Mouse (Mus musculus) liver, embryonic 15.5 days (tissue): ENCODE data around the gene Diras2. TPM values are rescaled to one million over a fixed set of nuclear protein-coding genes. Genes with fewer than 3 reads are reported as not detected.

Experiments
- ATAC-seq: fragments of 200-750 bp; cut with Nextera tagmentation; 2 replicates; pipeline ENCODE4 v1.8.0; 2017; ENCODE audit warnings: moderate number of reproducible peaks, mild to moderate bottlenecking, moderate library complexity; ENCODE audit not compliant: insufficient read depth
- H3K27ac ChIP-seq: fragments of 300-500 bp; sonication (generic); replicated peaks from 2 replicates; pipeline ENCODE4 v1.5.1; 2015; ENCODE audit warnings: mild to moderate bottlenecking, inconsistent platforms
- H3K27me3 ChIP-seq: fragments of 300-500 bp; sonication (generic); 2 replicates; pipeline ENCODE4 v1.6.1; 2015; ENCODE audit warnings: mild to moderate bottlenecking, inconsistent platforms
- H3K36me3 ChIP-seq: fragments of 300-500 bp; sonication (generic); replicated peaks from 2 replicates; pipeline ENCODE4 v1.6.1; 2015; ENCODE audit warnings: moderate library complexity, mild to moderate bottlenecking, inconsistent platforms
- H3K4me1 ChIP-seq: fragments of 300-500 bp; sonication (generic); replicated peaks from 2 replicates; pipeline ENCODE4 v1.6.1; 2015; ENCODE audit warnings: inconsistent platforms
- H3K4me2 ChIP-seq: fragments of 300-500 bp; sonication (generic); 2 replicates; pipeline ENCODE4 v1.6.1; 2015; ENCODE audit warnings: moderate library complexity, mild to moderate bottlenecking, inconsistent platforms
- H3K4me3 ChIP-seq: fragments of 300-500 bp; sonication (generic); replicated peaks from 2 replicates; pipeline ENCODE4 v1.5.1; 2015; ENCODE audit warnings: mild to moderate bottlenecking, inconsistent platforms
- H3K9ac ChIP-seq: fragments of 300-500 bp; sonication (generic); 2 replicates; pipeline ENCODE4 v1.6.1; 2015; ENCODE audit warnings: moderate library complexity, mild to moderate bottlenecking, inconsistent platforms
- H3K9me3 ChIP-seq: fragments of 300-500 bp; sonication (generic); replicated peaks from 2 replicates; pipeline ENCODE4 v1.6.1; 2016; ENCODE audit warnings: inconsistent platforms
- WGBS: fragments of 180-500 bp; shearing (Covaris S2); methylation state at CpG from one replicate; pipeline ENCODE4 v1.1.7; 2015; ENCODE audit warnings: mixed read lengths; ENCODE audit not compliant: insufficient replicate concordance; 5-methylcytosine and 5-hydroxymethylcytosine counted together
- polyA plus RNA-seq: library from polyadenylated mRNA; unstranded; fragments of >200 nt; fragmentation: Nextera tagmentation; extraction: Ambion mirVana; gene quantifications from 2 replicates; pipeline ENCODE4 v1.2.1, GENCODE M21; 2015

Diras2 gene
- polyA plus RNA-seq, 1 experiment from 2014 or later: 0.05 TPM

DNA sequence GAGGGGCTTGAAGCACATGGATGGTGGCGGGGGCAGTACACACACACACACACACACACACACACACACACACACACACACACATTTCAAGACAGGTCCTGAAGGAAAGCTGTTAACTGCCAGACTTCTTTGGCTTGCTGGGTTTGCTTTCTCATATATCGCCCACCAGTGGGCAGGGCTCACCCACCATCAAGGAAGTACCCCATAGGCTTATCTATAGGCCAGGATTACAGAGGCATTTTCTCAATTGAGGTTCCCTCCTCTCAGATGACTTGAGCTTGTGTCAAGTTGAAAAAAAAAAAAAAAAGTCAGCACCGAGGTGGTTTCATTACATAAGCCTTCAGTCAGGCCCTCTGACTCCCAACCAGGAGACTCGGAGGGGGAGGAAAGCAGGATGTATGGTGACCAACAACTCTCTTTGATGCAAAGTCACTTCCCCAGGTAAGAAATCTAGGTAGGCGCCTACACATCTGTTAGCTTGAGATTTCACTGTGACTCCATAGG, 19.7 kb upstream of the Diras2 start:
- no peak for ATAC-seq
- H3K27ac ChIP-seq: no peak overlapping the region
- 26% methylated on average over 5 of the region's 5 CpGs for WGBS

DNA sequence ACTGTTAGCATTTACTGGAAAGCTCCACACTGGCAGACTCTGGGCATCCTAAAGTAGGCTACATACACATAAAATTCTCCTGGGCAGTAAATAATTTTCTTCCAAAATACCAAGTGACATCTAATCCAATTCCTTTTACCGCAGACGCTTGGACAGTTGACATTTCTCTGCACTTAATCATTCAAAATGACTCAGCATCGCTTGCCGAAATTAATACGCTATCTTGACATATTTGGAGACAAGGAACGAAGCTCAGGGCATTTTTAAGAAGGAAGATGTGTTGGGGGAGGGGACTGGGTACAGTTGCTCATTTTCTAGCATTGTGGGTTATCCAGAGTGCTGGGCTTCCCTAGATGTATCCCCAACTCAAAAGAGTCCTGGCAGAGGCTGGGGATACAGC, 15.2 kb upstream of the Diras2 start:
- no peak for ATAC-seq
- Histone ChIP-seq H3K4me3 (no peak overlapping the region), H3K36me3 (no peaks in the 10 kb centered on the region), H3K4me1 (no peaks in the 10 kb centered on the region), H3K27ac (no peak overlapping the region), H3K4me2 (no peak overlapping the region), H3K9me3 (no peaks in the 10 kb centered on the region), H3K27me3 (no peaks in the 10 kb centered on the region), H3K9ac (no peak overlapping the region)
- 35% methylated on average over 6 of the region's 6 CpGs for WGBS

More for the DNA sequence above, 19.7 kb upstream of the Diras2 start:
- H3K36me3 ChIP-seq: no peaks in the 10 kb centered on the region
- no peak overlapping the region for H3K4me2 ChIP-seq
- H3K4me1 ChIP-seq: no peaks in the 10 kb centered on the region
- no peaks in the 10 kb centered on the region for H3K27me3 ChIP-seq
- H3K9ac ChIP-seq: no peak overlapping the region
- H3K4me3 ChIP-seq: no peak overlapping the region
- H3K9me3 ChIP-seq: no peaks in the 10 kb centered on the region

DNA sequence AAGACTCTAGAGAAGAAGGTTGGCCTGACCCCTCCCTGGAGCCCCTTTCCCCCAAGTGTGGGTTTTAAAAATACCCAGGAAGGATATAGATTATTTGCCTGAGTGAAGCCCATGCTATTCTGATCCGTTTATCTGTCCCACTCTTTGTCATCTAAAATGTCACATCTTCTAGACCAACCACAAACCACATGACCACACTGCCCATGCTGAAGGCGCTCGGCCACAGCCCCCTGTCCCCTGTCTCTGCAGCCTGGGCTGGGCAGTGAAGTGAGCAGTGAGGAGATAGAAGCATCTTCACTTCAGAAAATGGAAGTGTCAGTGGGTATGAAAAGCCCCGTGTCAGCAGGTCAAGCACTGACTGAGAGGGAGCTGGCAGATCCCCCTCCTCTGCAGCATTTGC, 11.6 kb upstream of the Diras2 start:
- Histone ChIP-seq H3K4me1 (no peaks in the 10 kb centered on the region), H3K36me3 (no peaks in the 10 kb centered on the region), H3K9me3 (no peaks in the 10 kb centered on the region), H3K4me3 (no peak overlapping the region), H3K9ac (no peak overlapping the region), H3K27me3 (no peaks in the 10 kb centered on the region), H3K27ac (no peak overlapping the region), H3K4me2 (no peak overlapping the region)
- WGBS: 26% methylated on average over 4 of the region's 4 CpGs
- no peak for ATAC-seq

DNA sequence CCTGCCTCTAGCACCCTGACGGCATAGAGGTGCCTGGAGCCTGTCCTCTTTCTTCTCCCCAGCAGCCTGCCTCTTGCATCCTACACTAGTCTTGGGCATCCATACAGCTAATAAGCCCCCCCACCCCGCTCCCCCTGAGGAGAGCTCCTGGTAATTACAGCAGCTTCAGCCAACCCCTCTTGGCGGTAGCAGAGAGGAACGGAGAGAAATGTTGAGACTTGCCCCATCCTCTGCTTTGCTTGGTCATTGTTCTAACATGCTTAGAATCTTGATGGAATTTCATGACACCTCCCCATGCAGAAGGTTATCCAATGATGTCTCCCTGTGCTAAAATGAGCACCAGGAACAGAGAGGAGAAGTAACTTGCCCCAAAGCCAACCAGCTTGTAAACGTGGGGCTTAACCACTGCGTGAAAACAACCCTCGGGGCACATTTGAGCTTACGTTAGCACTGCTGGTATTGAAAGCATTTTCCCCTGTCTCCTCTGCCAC, 11.0 kb upstream of the Diras2 start:
- ATAC-seq: no peak
- no peak overlapping the region for H3K4me2 ChIP-seq
- no peaks in the 10 kb centered on the region for H3K4me1 ChIP-seq
- H3K36me3 ChIP-seq: no peaks in the 10 kb centered on the region
- no peak overlapping the region for H3K4me3 ChIP-seq
- no peak overlapping the region for H3K9ac ChIP-seq
- 42% methylated on average over 8 of the region's 8 CpGs for WGBS
- H3K9me3 ChIP-seq: no peaks in the 10 kb centered on the region
- no peaks in the 10 kb centered on the region for H3K27me3 ChIP-seq
- H3K27ac ChIP-seq: no peak overlapping the region

DNA sequence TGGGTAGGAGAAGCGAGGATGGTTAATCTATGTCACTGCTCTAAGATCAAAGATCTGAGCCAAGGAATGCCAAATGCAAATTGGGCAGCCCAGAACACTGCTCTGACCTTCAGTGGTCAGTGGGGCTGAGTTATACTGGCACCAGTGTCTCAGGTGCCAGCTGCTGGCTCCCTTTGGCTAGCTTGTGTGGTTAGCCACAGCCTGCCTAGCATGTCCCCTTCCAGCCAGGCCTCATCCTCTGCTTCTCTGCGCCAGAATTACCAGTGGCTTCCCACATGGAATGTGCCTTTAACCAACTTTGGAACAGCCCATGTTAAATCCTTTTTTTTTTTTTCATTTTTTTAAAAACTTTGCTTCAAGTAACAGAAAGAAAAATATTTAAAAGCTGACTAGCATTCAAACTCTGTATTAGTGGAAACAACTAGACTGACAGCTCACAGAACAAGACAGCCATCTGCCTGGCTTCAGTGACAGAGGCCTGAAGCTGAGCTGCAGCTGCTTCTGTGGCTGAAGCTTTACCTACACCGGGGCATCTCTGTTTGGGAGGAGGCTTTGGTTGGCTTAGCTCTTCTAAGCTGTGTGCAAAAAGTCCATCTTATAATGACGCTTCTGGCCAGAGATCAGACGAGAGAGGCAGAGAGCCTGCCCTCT, 10.4 kb upstream of the Diras2 start:
- Histone ChIP-seq H3K9ac (no peak overlapping the region), H3K4me3 (no peak overlapping the region), H3K9me3 (no peaks in the 10 kb centered on the region), H3K36me3 (no peaks in the 10 kb centered on the region), H3K4me2 (no peak overlapping the region), H3K4me1 (no peaks in the 10 kb centered on the region), H3K27me3 (no peaks in the 10 kb centered on the region), H3K27ac (no peak overlapping the region)
- 56% methylated on average over 5 of the region's 5 CpGs for whole genome bisulfite sequencing
- no peak for ATAC-seq

DNA sequence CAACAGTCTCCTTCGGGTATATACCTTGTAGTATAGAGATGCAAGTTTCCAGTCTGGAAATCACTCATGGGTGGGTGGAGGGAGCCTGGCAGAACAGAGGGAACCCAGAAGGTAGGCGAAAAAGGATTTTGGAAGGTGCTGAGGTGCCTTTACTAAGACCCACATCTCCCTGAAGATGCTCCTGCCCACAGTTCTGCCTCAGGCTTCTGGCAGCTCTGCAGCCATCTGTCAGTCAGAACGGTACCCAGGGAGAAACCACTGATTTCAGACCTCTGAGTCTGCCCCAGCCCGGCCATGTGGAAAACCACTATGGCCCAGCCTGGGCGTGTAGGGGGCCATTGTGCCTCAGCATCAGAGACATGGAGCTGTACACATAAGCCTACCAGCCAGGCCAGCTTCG, 8.4 kb upstream of the Diras2 start:
- no peak overlapping the region for H3K4me3 ChIP-seq
- no peaks in the 10 kb centered on the region for H3K9me3 ChIP-seq
- H3K4me1 ChIP-seq: no peaks in the 10 kb centered on the region
- no peaks in the 10 kb centered on the region for H3K36me3 ChIP-seq
- H3K9ac ChIP-seq: no peak overlapping the region
- WGBS: 63% methylated on average over 6 of the region's 6 CpGs
- no peak overlapping the region for H3K4me2 ChIP-seq
- H3K27ac ChIP-seq: no peak overlapping the region
- ATAC-seq: no peak
- H3K27me3 ChIP-seq: no peaks in the 10 kb centered on the region

DNA sequence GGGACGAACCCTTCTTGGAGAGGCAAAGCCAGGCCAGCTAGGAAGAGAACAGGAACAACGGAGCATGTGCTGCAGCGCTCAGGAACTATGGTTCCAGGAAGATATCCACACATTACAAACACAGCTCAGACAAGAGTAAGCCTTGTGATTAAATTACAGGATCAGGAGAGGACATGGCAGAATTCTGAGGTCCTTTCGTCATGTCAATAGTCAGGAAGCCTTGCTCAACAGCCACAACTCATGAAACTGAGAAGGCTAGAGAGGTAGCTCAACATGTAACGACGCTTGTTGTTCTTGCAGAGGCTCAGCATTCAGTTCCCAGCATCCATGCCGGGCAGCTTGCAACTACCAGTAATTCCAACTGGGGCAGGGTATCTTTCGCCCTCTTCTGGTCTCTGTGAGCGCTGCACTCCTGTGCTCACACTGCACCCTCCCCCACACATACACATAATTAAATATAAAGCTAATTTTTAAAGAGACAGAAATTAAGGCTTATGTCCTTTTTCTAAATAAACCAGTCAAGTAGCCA, 7.6 kb upstream of the Diras2 start:
- no peak overlapping the region for H3K27ac ChIP-seq

DNA sequence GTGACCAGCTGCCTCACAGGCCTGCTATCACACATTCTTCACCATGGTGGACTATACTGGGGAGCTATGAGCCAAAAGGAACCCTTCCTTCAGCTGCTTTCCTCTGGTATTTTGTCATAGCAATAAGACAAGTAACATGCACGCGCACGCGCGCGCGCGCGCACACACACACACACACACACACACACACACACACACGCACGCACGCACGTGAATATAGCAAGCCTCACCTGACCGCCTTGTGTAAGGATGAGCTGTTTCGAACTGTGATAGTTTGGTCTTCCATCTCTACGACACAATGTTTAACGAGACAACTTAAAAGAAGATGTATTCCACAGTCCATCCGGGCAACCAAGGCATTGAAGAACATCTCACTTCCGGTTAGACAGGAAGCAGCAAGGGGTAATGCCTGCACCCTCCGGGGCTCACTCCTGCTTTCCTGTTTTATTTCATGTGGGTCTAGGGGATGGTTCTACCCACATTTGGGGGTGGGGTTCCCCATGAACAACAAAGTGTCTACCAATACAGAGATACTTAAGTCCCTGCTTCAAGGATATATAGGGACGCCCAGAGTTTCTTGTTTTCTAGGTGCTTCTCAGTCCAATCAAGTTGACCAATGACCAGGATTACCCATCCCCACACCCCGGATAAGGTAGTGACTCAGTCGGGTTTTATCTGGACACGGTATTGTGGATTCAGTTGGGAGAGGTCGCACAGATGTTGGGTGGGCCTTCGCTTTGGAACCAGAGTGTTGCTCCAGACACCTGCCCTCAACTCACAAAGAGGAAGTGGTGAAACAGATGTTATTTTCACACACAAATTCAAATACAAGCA, 6.9 kb upstream of the Diras2 start:
- ATAC-seq: no peak
- 72% methylated on average over 26 of the region's 26 CpGs for WGBS

More for the DNA sequence above, 7.6 kb upstream of the Diras2 start:
- no peaks in the 10 kb centered on the region for H3K4me1 ChIP-seq
- H3K4me2 ChIP-seq: no peak overlapping the region
- 61% methylated on average over 9 of the region's 9 CpGs for WGBS
- no peaks in the 10 kb centered on the region for H3K9me3 ChIP-seq
- no peak for ATAC-seq
- H3K9ac ChIP-seq: no peak overlapping the region
- H3K4me3 ChIP-seq: no peak overlapping the region
- no peaks in the 10 kb centered on the region for H3K36me3 ChIP-seq
- no peaks in the 10 kb centered on the region for H3K27me3 ChIP-seq

DNA sequence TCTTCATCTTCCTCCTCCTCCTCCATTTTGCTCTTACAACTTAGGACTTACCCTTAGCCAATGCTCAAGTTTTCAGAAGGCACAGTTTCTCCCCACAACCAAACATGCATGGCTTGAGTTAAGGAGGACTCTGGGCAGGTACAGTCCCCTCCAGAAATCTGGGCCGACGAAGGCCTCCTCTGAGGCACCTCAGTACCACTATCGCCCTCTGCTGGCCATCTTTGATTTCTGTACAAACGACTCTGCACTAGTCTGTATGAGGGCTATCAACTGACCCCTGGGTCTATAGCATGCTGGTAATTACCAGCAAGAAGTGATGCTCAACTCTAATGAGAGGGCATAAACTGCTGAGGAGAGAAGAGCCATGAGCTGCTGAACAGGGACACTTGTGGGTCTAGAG, 4.5 kb upstream of the Diras2 start:
- no peak for ATAC-seq
- H3K9me3 ChIP-seq: no peaks in the 10 kb centered on the region

More for the DNA sequence above, 6.9 kb upstream of the Diras2 start:
- Histone ChIP-seq H3K4me2 (no peak overlapping the region), H3K4me1 (no peaks in the 10 kb centered on the region), H3K36me3 (no peaks in the 10 kb centered on the region), H3K9ac (no peak overlapping the region), H3K4me3 (no peak overlapping the region), H3K9me3 (no peaks in the 10 kb centered on the region), H3K27me3 (no peaks in the 10 kb centered on the region), H3K27ac (no peak overlapping the region)

DNA sequence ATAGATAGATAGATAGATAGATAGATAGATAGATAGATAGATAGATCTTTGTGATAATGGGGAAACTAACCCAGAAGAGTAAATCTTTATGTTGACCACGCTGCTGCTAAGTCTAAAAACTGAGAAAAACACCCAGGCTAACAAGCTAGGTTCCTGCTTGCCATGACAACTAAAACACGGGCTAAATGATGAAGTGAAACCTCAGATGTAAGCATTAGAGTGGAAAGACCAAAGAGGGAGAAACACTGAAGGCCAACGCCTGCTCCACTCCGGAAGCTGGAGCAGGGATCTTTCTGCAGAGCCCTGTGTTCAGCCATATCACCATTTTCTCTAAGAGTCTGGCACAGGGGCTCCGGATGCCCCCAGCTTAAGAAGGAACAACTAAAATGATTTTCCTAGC, 2.6 kb upstream of the Diras2 start:
- H3K4me3 ChIP-seq: no peak overlapping the region
- ATAC-seq: no peak
- H3K4me1 ChIP-seq: peaks cover 5% of the 10 kb centered on the region
- H3K27me3 ChIP-seq: peaks cover 21% of the 10 kb centered on the region
- WGBS: 60% methylated on average over 5 of the region's 5 CpGs
- H3K27ac ChIP-seq: no peak overlapping the region
- no peak overlapping the region for H3K9ac ChIP-seq
- H3K4me2 ChIP-seq: no peak overlapping the region
- H3K36me3 ChIP-seq: no peaks in the 10 kb centered on the region
- no peaks in the 10 kb centered on the region for H3K9me3 ChIP-seq

More for the DNA sequence above, 4.5 kb upstream of the Diras2 start:
- Histone ChIP-seq H3K27me3 (peaks cover 5% of the 10 kb centered on the region), H3K27ac (no peak overlapping the region), H3K4me3 (no peak overlapping the region), H3K4me1 (no peaks in the 10 kb centered on the region), H3K9ac (no peak overlapping the region), H3K36me3 (no peaks in the 10 kb centered on the region), H3K4me2 (no peak overlapping the region)
- 3% methylated on average over 4 of the region's 4 CpGs for WGBS
